Mouse (Mus musculus) thymus, adult 2 months (tissue): ENCODE results near the gene Thap4. TPM values are rescaled to one million over a fixed set of nuclear protein-coding genes. Genes with fewer than 3 reads are reported as not detected.

ENCODE experiments used
- DNase-seq: peaks from one replicate; pipeline ENCODE4 v3.0.0; 2021
- H3K27ac ChIP-seq: fragments of 200-500 bp; 2 replicates; pipeline ENCODE4 v1.5.1; 2012; ENCODE audit warnings: low read length, control low read depth; ENCODE audit not compliant: control insufficient read depth, insufficient read depth
- H3K27me3 ChIP-seq: fragments of 200-500 bp; 2 replicates; pipeline ENCODE4 v1.6.1; 2012; ENCODE audit warnings: mild to moderate bottlenecking, low read length, moderate library complexity, mixed read lengths; ENCODE audit not compliant: control insufficient read depth, insufficient read depth
- H3K36me3 ChIP-seq: fragments of 200-500 bp; 2 replicates; pipeline ENCODE4 v1.6.1; 2012; ENCODE audit warnings: mild to moderate bottlenecking, low read length, moderate library complexity; ENCODE audit not compliant: control insufficient read depth, insufficient read depth
- H3K4me1 ChIP-seq: fragments of 200-500 bp; replicated peaks from 2 replicates; pipeline ENCODE4 v1.6.1; 2012; ENCODE audit warnings: low read length; ENCODE audit not compliant: control insufficient read depth, insufficient read depth
- H3K4me3 ChIP-seq: fragments of 200-500 bp; 2 replicates; pipeline ENCODE4 v1.5.1; 2012; ENCODE audit warnings: mild to moderate bottlenecking, low read length, control low read depth, moderate library complexity; ENCODE audit not compliant: control insufficient read depth, insufficient read depth
- CTCF ChIP-seq: fragments of 200-500 bp; IDR thresholded peaks from 2 replicates; pipeline ENCODE4 v1.5.1; 2012; ENCODE audit warnings: mild to moderate bottlenecking, control low read depth, low read length, moderate library complexity, borderline replicate concordance; ENCODE audit not compliant: control insufficient read depth, poor library complexity, insufficient read depth; ENCODE audit errors: extremely low read depth
- POLR2A ChIP-seq: fragments of 200-500 bp; IDR thresholded peaks from 2 replicates; pipeline ENCODE4 v1.6.1; 2012; ENCODE audit warnings: mild to moderate bottlenecking, low read length, control low read depth, moderate library complexity; ENCODE audit not compliant: control insufficient read depth, poor library complexity, insufficient read depth; ENCODE audit errors: extremely low read depth
- WGBS: fragments of 180-500 bp; shearing (Covaris S2); methylation state at CpG from one replicate; pipeline ENCODE4 v1.1.7; 2018; 5-methylcytosine and 5-hydroxymethylcytosine counted together
- polyA plus RNA-seq: library from polyadenylated mRNA; depleted of rRNA; stranded (reverse); fragments of >200 nt; gene quantifications from 2 replicates; pipeline ENCODE4 v1.2.3, GENCODE M21; 2012

Gene Thap4
- polyA plus RNA-seq, 1 experiment, result 34.5 TPM

DNA sequence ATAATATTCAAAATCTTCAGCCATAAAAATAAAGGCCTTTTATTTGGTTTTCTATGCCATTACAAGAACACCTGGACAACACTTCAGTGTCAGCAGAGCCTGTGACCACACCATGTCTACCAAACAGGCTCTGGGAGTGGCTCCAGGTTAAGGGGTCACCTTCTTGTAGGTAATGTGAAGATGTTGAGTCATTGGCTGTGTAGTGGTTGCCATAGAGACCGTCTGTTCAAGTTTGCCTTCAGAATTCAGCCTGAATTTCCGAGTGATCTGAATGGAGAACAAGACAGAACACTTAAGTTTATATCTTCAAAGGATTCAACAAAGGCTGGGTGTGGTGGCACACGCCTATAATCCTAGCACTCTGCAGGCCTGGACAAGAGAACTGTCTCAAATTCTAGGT lies 49.3 kb downstream of the Thap4 start:
- Histone ChIP-seq H3K27ac (no peak overlapping the region), H3K36me3 (no peaks in the 10 kb centered on the region), H3K4me1 (no peaks in the 10 kb centered on the region), H3K4me3 (no peak overlapping the region), H3K27me3 (no peaks in the 10 kb centered on the region)
- TF ChIP-seq CTCF (no peak), POLR2A (no peak)
- no peak for DNase-seq
- WGBS, result 88% methylated on average over 3 of the region's 3 CpGs

DNA sequence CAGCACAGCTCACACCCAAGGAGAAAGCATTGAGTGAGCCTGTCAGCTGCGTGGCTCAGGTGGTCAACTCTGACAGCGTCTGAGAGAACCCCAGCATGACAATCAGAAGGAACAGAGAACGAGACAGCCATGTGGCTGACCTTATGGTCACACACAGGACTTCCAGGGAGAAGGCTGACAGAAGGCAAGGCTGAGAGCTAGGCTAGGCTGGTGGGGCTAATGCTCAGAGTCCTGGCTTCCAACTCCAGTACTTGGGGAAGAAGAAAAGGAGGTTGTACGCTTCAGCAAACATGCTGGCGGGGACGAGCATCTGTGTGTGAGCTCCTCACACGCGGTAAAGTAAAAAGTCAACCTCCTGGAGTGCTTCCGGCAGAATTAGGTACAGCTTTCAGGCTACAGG lies 50.3 kb downstream of the Thap4 start:
- TF ChIP-seq CTCF (no peak), POLR2A (no peak)
- WGBS, result 97% methylated on average over 9 of the region's 9 CpGs
- Histone ChIP-seq H3K27me3 (no peaks in the 10 kb centered on the region), H3K4me1 (no peaks in the 10 kb centered on the region), H3K4me3 (no peak overlapping the region), H3K36me3 (no peaks in the 10 kb centered on the region), H3K27ac (no peak overlapping the region)
- no peak for DNase-seq

DNA sequence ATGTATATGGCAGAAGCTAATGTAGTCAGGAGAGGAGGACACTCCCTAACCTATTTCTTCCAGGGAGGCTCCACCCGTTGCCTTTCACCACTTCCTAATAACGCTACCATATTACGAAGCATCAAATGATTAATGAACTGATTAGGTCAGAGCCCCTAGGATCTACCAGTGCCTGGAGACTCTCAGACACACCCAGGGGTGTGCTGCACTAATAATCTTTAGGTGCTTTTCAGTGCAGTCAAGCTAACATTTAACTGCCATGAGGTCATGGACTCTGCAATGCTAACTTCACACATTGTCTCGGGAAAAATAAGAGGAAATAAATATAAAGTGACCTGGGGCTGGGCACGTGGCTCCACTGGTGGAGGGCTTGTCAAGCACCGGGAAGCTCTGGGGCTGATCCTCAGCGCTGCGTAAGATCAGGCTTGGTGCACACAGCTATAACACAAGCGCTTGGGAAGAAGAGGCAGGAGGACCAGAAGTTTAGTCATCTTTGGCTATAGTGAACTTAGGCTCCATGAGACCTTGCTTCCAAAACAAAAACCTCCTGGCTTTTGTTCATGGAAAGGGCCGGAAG lies 51.1 kb downstream of the Thap4 start:
- no peaks in the 10 kb centered on the region for H3K36me3 ChIP-seq
- H3K4me1 ChIP-seq, result no peaks in the 10 kb centered on the region
- no peak overlapping the region for H3K4me3 ChIP-seq
- H3K27me3 ChIP-seq, result no peaks in the 10 kb centered on the region
- 96% methylated on average over 10 of the region's 10 CpGs for WGBS
- TF ChIP-seq POLR2A, result no peak
- no peak for TF ChIP-seq CTCF
- H3K27ac ChIP-seq, result no peak overlapping the region
- no peak for DNase-seq

DNA sequence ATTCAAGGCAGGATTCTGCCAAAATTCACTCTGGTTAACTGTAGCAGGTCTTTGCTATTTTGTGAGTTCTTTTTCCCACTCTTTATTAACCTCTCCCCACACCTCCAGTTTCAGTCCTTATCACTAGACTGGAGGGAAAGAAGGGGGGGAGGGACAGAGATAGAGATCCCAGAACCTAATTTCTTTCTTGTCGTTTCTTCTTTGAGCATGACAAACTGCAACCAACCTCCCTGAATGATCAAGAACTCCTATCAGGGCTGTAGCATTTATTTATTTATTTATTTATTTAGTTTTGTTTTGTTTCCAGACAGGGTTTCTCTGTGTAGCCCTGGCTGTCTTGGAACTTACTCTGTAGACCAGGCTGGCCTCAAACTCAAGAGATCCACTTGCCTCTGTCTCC lies 52.6 kb downstream of the Thap4 start:
- no peak overlapping the region for H3K27ac ChIP-seq
- 92% methylated on average over 1 of the region's 1 CpGs for WGBS
- no peak for DNase-seq
- H3K27me3 ChIP-seq, result no peaks in the 10 kb centered on the region
- H3K36me3 ChIP-seq, result no peaks in the 10 kb centered on the region
- H3K4me3 ChIP-seq, result no peak overlapping the region
- TF ChIP-seq CTCF (no peak), POLR2A (no peak)
- no peaks in the 10 kb centered on the region for H3K4me1 ChIP-seq

DNA sequence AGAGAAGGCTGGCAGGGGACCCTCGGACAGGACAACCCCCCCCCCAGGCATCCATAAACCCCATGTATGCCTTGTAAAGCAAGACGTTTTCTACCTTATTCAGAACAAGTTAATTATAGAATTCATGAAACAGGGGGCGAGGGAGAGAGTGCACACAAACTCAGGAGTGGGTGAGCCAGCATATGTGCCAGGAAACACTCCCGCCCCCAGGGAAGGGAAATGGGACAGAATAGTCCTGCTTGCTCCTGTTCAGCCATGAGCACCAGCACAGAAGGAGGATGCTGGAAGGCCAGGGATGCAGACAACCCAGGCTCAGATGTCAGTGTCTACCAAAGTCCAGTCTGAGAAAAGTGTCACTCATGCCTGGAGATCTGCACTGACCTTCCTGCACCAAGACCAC lies 55.5 kb downstream of the Thap4 start:
- no peak for TF ChIP-seq POLR2A
- Histone ChIP-seq H3K4me3 (no peak overlapping the region), H3K36me3 (no peaks in the 10 kb centered on the region), H3K27ac (no peak overlapping the region), H3K4me1 (no peaks in the 10 kb centered on the region), H3K27me3 (no peaks in the 10 kb centered on the region)
- DNase-seq, result no peak
- 92% methylated on average over 4 of the region's 4 CpGs for WGBS

DNA sequence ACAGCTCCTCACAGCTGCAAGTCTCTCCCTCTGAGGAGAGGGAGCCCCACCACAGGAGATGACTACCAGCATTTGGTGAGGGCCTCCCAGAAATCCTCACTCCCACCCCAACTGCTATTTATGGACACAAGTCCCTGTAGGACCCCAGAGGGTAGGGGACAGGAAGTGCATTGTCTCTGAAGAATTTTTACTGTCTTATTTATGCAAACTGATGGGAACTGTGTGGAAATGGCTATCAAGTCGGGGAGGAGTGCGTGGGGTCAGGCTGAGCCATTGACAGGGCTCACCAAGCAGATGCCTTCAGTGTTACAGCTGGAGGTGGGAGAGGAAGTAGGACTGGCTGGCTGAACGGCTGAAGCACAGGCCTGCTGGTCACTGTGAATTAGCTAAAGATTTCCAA lies 57.3 kb downstream of the Thap4 start:
- 73% methylated on average over 3 of the region's 3 CpGs for WGBS
- no peaks in the 10 kb centered on the region for H3K4me1 ChIP-seq
- DNase-seq, result no peak
- no peaks in the 10 kb centered on the region for H3K36me3 ChIP-seq
- TF ChIP-seq CTCF (no peak), POLR2A (no peak)
- no peaks in the 10 kb centered on the region for H3K27me3 ChIP-seq
- no peak overlapping the region for H3K27ac ChIP-seq
- H3K4me3 ChIP-seq, result no peak overlapping the region

DNA sequence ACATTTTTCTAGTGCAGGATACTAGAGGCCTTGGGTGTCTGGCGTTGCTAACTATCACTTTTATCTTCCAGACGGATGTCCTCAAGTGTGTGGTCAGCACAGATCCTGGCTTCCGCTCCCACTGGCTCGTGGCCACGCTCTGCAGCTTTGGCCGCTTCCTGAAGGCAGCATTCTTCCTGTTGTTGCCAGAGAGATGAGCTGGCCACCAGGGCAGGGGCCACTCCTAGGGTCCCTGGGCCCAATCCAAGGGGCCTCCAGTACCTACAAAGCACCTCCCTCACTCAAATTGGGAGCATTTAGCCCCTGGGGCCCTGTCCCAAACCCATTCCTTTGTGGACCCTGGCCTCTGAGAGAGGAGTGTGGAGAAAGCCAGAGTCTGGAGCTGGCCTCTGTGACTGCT lies 59.7 kb downstream of the Thap4 start:
- Histone ChIP-seq H3K27ac (no peak overlapping the region), H3K4me3 (no peak overlapping the region), H3K4me1 (no peaks in the 10 kb centered on the region), H3K27me3 (no peaks in the 10 kb centered on the region), H3K36me3 (no peaks in the 10 kb centered on the region)
- TF ChIP-seq CTCF, result no peak
- no peak for TF ChIP-seq POLR2A
- WGBS, result 94% methylated on average over 6 of the region's 6 CpGs
- DNase-seq, result no peak

DNA sequence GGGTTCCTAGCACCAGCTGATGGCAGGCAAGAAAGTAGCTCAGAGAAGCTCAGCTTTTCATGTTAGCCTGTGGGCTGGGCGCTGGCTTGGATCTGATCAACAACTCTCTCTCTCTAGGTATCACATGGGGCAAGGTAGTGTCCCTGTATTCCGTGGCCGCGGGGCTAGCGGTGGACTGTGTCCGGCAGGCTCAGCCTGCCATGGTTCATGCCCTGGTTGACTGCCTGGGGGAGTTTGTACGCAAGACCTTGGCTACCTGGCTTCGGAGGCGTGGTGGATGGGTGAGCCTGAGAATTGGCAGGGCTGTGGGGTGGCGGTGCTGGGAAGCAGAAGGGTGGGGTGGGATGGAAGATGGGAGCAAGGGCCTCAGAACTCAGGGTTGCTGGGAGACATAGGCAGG lies 60.7 kb downstream of the Thap4 start:
- H3K4me3 ChIP-seq, result no peak overlapping the region
- H3K4me1 ChIP-seq, result no peaks in the 10 kb centered on the region
- 96% methylated on average over 10 of the region's 10 CpGs for WGBS
- DNase-seq, result no peak
- TF ChIP-seq POLR2A (no peak), CTCF (no peak)
- H3K27me3 ChIP-seq, result no peaks in the 10 kb centered on the region
- H3K27ac ChIP-seq, result no peak overlapping the region
- no peaks in the 10 kb centered on the region for H3K36me3 ChIP-seq
